Mouse (Mus musculus) G1E (cell line): ENCODE measurements at regions not wholly inside any gene's neighbourhood (a gene's known extent, or its start where the extent isn't known, plus 50 kb on each side); places are given as distances from the start of the nearest gene placed in this dataset.

Experiments used
- ATAC-seq: 2 replicates; pipeline ENCODE4 v1.8.0; 2016; ENCODE audit warnings: mild to moderate bottlenecking; ENCODE audit not compliant: insufficient number of reproducible peaks, poor library complexity, low FRiP score, severe bottlenecking; ENCODE audit errors: extremely low read depth
- DNase-seq: peaks from one replicate; pipeline ENCODE4 v3.0.0; 2012; ENCODE audit warnings: low spot score
- H3K27me3 ChIP-seq: 2 replicates; pipeline ENCODE4 v1.6.1; 2012; ENCODE audit warnings: mild to moderate bottlenecking, low read length, inconsistent platforms; ENCODE audit not compliant: insufficient read depth
- H3K36me3 ChIP-seq: replicated peaks from 2 replicates; pipeline ENCODE3; 2012; ENCODE audit warnings: mild to moderate bottlenecking, inconsistent platforms
- H3K4me1 ChIP-seq: 2 replicates; pipeline ENCODE4 v1.6.1; 2012; ENCODE audit warnings: low read depth, low read length, inconsistent platforms, mixed read lengths; ENCODE audit not compliant: insufficient read depth
- H3K4me3 ChIP-seq: 2 replicates; pipeline ENCODE4 v1.5.1; 2012; ENCODE audit warnings: low read depth, mild to moderate bottlenecking, inconsistent platforms, low read length, moderate library complexity, mixed read lengths
- H3K9me3 ChIP-seq: replicated peaks from 2 replicates; pipeline ENCODE4 v1.6.1; 2012; ENCODE audit warnings: inconsistent platforms
- CTCF ChIP-seq: IDR thresholded peaks from 2 replicates; pipeline ENCODE4 v1.5.1; 2012; ENCODE audit warnings: low read depth, low read length, inconsistent platforms, mixed read lengths
- GATA1 ChIP-seq: IDR thresholded peaks from 2 replicates; pipeline ENCODE4 v1.6.1; 2012; ENCODE audit warnings: borderline replicate concordance, low read length, inconsistent platforms, mixed read lengths
- GATA2 ChIP-seq: IDR thresholded peaks from 2 replicates; pipeline ENCODE4 v1.6.1; 2012; ENCODE audit warnings: low read depth, low read length, inconsistent platforms, borderline replicate concordance
- POLR2AphosphoS5 ChIP-seq: IDR thresholded peaks from 2 replicates; pipeline ENCODE4 v1.6.1; 2012; ENCODE audit warnings: low read depth, low read length, inconsistent platforms; ENCODE audit not compliant: insufficient replicate concordance
- TAL1 ChIP-seq: conservative IDR thresholded peaks from 2 replicates; pipeline ENCODE4 v1.6.1; 2012; ENCODE audit warnings: low read depth, low read length, inconsistent platforms, mixed read lengths

GRCm38 (mm10) chr12:29100042-29100570 is 348.5 kb downstream of the Eipr1 start:
- ATAC-seq: no peak

GRCm38 (mm10) chr12:29106893-29107719 is 355.5 kb downstream of the Eipr1 start:
- H3K9me3 ChIP-seq: peaks cover 74% of the 10 kb centered on the region
- no peak overlapping the region for H3K4me3 ChIP-seq
- no peaks in the 10 kb centered on the region for H3K4me1 ChIP-seq
- no peak for ATAC-seq
- H3K27me3 ChIP-seq: no peaks in the 10 kb centered on the region
- H3K36me3 ChIP-seq: no peaks in the 10 kb centered on the region
- DNase-seq: no peak
- TF ChIP-seq CTCF (no peak), POLR2AphosphoS5 (no peak), TAL1 (no peak)

More at GRCm38 (mm10) chr12:29100042-29100570, 348.5 kb downstream of the Eipr1 start:
- Histone ChIP-seq H3K27me3 (no peaks in the 10 kb centered on the region), H3K36me3 (no peaks in the 10 kb centered on the region), H3K4me1 (no peaks in the 10 kb centered on the region), H3K4me3 (no peak overlapping the region), H3K9me3 (peaks cover 67% of the 10 kb centered on the region)
- no peak for DNase-seq
- TF ChIP-seq GATA2: no peak
- TF ChIP-seq GATA1: no peak
- no peak for TF ChIP-seq POLR2AphosphoS5
- TF ChIP-seq TAL1: no peak
- no peak for TF ChIP-seq CTCF

GRCm38 (mm10) chr12:29107720-29108051 is 356.1 kb downstream of the Eipr1 start:
- Histone ChIP-seq H3K27me3 (no peaks in the 10 kb centered on the region), H3K36me3 (no peaks in the 10 kb centered on the region), H3K4me3 (no peak overlapping the region), H3K9me3 (peaks cover 73% of the 10 kb centered on the region), H3K4me1 (no peaks in the 10 kb centered on the region)
- no peak for TF ChIP-seq TAL1
- TF ChIP-seq GATA1: no peak
- TF ChIP-seq POLR2AphosphoS5: no peak
- TF ChIP-seq CTCF: no peak
- no peak for TF ChIP-seq GATA2
- no peak for ATAC-seq
- DNase-seq: no peak

GRCm38 (mm10) chr12:29118336-29118735 is 366.7 kb downstream of the Eipr1 start:
- Histone ChIP-seq H3K4me3 (no peak overlapping the region), H3K27me3 (no peaks in the 10 kb centered on the region), H3K36me3 (no peaks in the 10 kb centered on the region), H3K4me1 (no peaks in the 10 kb centered on the region), H3K9me3 (peaks cover 41% of the 10 kb centered on the region)
- TF ChIP-seq CTCF (no peak), TAL1 (no peak), GATA2 (no peak), GATA1 (no peak), POLR2AphosphoS5 (no peak)
- no peak for ATAC-seq
- DNase-seq: no peak

- no peak for TF ChIP-seq CTCF
- no peak for TF ChIP-seq GATA2
- TF ChIP-seq GATA1: no peak
- TF ChIP-seq POLR2AphosphoS5: no peak
- no peak for TF ChIP-seq TAL1
- no peaks in the 10 kb centered on the region for H3K36me3 ChIP-seq
- no peaks in the 10 kb centered on the region for H3K4me1 ChIP-seq
- ATAC-seq (no peak), DNase-seq (no peak)
- no peaks in the 10 kb centered on the region for H3K27me3 ChIP-seq
- peaks cover 61% of the 10 kb centered on the region for H3K9me3 ChIP-seq
- H3K4me3 ChIP-seq: no peak overlapping the region
Observed at GRCm38 (mm10) chr12:29121159-29121558, 369.6 kb downstream of the Eipr1 start.

- TF ChIP-seq POLR2AphosphoS5 (no peak), GATA1 (no peak), CTCF (no peak), TAL1 (no peak)
- Histone ChIP-seq H3K9me3 (peaks cover 73% of the 10 kb centered on the region), H3K4me1 (no peaks in the 10 kb centered on the region), H3K36me3 (no peaks in the 10 kb centered on the region), H3K4me3 (no peak overlapping the region), H3K27me3 (no peaks in the 10 kb centered on the region)
- ATAC-seq (no peak), DNase-seq (no peak)
Observed at GRCm38 (mm10) chr12:29122931-29123330, 371.3 kb downstream of the Eipr1 start.
